Mouse (Mus musculus) urinary bladder, postnatal 10 days (tissue): Measurements from ENCODE around the gene Rrp1b.

Experiments used
- DNase-seq: peaks from one replicate; pipeline ENCODE4 v3.0.0; 2022; ENCODE audit warnings: low spot score

Rrp1b gene

DNA sequence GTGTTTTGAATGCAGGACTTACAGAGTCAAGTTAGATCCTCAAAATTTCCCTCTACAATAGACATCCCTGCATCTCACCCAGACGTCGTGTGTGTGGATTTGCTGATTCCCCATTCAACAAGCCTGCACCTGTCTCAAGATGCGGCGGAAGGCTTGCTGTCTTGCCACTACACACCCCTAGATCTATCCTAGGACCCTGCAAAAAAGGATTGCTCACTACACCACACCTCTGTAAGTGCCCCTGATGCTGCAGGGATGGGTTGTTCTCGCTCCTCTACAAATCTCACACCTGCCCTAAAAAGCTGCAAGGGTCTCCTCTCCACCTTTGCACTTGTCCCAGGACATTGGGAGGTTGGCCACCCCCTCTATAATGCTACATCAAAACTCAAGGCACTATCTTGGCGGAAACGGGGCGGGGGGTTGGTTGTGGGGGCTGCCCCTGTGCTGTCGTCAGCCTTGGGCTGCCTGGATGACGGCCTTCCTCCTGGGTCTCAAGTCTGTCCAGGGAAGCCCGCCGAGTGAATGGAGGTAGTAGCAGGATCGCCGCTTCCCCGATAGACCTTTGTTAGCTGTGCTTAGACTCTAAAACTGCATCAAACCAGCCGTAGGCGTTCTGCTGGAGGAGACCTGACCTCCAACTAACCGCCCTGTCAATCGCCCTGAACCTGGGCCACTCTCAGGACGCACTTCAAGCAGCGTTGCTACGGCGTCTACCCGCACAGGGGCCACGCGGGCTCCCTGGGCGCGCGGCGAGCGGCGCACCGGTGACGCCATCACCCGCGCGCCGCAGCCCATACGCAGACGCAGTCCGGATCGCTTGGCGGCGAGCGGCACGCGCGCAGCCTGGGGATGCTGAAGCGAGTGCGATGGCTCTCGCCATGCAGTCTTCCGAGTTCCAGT is at the start of gene Rrp1b, which contains the start of gene Hsf2bp:
Rrp1b (plus strand) TSS at position 492 of the 900 bp plus-strand sequence.
Hsf2bp (minus strand) TSS at position 741 of the 900 bp plus-strand sequence.
- DNase-seq: peak; percentile 28

DNA sequence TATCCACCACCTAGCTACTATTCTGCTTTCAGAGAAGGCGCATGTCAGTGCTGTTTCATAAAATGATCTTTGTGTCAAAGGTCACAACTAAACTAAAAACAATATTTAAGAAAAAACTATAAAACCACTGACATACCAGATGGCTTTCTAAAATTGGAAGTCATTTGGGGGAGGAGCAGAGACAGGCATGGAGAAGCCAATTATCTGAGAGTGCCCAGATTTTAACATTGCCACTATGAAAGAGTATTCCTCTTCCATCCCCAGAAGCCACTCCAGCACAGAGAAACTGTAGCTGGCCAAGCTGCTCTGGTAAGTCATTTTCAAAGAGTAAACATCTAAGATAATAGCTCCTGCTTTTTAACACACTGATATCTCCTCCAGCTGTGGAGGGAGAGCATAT is 49.0 kb upstream of the Rrp1b start:
- no peak for DNase-seq

- DNase-seq: no peak
These were observed 46.9 kb upstream of the Rrp1b start for GRCm38 (mm10) chr17:31989035-31989434.

GRCm38 (mm10) chr17:31992004-31992403 is 43.9 kb upstream of the Rrp1b start:
- DNase-seq: no peak

- no peak for DNase-seq
These were observed 42.5 kb upstream of the Rrp1b start for GRCm38 (mm10) chr17:31993354-31993753.

DNA sequence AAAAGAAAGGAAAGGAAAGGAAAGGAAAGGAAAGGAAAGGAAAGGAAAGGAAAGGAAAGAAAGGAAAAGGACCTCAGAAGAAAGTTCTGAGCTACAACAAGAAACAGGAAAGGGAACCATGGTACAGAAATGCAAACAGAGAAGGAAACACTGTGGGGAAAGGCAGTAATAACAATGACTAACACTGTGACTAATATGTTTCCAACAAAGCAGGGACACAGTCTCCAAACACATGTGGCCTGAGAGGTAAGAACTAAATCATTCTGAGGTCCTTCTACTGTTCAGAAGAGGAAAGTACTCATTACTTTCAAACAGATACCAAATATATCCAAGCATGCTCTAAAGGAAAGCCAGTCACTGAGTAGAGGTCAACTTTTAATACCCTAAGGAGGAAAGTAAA is 41.8 kb upstream of the Rrp1b start:
- DNase-seq: no peak

DNA sequence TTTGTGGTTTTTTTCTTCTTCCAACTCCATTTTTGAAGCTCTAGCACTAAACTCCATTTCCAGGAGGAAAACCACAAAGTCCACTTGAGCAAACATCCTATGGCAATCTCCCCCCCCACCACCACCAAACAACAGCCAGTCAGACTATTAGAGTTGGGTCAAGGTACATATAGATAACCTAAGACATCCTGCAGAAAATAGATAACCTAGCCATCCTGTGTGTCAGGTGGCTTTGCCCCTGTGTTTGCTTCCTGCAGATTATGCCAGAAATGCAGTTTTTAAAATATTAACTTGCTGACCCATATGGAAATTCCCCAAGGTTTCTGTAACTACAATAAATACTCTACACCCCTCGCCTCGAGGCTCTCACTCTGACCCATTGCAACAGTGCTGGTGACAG is 40.1 kb upstream of the Rrp1b start:
- DNase-seq: no peak

GRCm38 (mm10) chr17:31996331-31996730 is 39.6 kb upstream of the Rrp1b start:
- DNase-seq: no peak

DNA sequence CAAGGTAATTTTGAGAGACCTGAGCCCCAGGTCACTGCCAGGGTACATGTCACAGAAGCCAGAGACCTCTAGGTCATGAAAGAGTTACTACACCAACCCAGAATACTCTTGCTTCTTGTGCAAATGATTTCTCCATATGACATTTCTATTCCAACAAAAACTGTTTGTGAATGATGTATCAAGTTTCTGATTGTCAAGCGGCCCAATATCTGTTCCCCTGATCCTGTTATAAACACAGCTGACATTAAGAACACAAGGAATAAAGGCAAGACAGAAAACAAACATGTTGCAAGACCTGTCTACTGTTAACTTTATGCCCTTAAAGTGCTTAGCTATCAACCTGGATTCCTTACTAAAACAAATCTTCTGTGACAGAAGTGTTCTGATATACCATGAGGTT is 37.5 kb upstream of the Rrp1b start:
- DNase-seq: no peak

- no peak for DNase-seq
These were observed 32.6 kb upstream of the Rrp1b start for GRCm38 (mm10) chr17:32003251-32003650.

DNA sequence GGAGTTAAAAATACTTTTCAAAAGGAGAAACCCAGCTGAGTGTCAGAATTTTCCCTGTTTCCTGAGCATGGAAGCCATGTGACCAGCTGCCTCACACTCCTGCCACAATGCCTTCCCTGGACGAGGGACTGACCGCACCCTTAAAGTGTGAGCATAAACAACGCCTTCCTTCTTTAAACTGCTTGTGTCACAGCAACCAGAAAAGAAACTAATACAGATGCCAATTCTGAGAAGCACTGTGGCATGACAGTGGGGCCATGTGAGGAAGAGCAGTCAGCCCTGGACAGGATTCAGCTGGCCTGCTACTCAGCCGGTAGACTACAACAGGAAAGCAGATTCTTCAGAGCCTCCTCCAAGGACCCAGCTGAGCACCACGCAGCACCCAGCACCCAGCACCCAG is 29.1 kb upstream of the Rrp1b start:
- no peak for DNase-seq

- DNase-seq: no peak
These were observed 24.2 kb upstream of the Rrp1b start for GRCm38 (mm10) chr17:32011694-32012093.

DNA sequence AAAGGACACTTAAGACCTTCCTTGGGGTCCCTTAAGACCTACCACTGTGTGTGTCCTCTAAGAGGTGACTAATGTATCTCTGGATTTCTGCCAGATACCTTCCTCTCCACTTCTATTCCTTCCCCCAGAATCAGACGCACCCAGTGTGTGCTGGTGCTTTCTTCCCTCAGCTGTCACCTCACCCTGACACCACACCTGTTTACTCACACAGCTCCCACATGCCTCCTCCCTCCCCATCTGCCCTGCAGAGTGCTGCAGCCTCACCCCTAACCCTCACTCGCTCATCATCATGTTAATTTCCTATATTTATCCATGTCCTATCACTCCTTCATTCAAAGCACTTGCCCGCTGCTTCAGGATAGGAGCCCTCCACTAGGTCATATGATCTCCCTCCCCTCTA is 23.6 kb upstream of the Rrp1b start:
- DNase-seq: no peak

DNA sequence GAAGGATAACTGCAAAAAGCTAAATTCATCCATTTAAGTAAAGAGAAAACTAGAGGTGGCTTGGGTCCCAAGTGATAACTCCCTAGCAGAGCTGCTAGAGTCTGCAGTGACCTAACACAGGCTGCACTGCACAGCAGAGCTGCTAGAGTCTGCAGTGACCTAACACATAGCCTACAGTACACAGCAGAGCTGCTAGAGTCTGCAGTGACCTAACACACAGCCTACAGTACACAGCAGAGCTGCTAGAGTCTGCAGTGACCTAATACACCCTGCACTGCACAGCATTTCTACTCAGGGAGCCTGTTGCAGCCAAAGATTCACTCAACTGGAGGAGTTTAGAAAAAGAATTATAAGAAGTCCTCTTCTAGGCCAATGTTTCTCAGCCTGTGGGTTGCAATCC is 22.2 kb upstream of the Rrp1b start:
- DNase-seq: no peak

DNA sequence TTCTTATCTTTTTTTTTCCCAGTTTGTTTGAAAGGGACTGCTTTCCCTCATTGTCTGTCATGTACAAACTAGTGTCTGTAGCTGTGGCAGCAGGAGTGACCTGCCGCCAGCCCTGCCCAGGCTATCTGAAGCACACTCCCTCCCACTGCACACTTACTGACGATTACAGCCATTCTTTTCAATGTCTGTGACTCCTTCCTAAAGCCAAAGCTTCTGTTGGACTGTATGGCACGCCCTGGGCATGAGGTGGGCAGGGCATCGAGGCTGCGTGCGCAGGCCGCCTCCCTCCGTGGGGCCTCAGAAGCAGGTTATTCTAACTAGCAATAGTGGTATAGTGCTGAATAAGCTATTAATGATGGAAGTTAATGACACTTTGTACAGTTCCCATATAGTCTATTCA is 19.4 kb upstream of the Rrp1b start:
- no peak for DNase-seq

- no peak for DNase-seq
These were observed 17.6 kb upstream of the Rrp1b start for GRCm38 (mm10) chr17:32018127-32018894.

- DNase-seq: no peak
These were observed 13.9 kb upstream of the Rrp1b start for GRCm38 (mm10) chr17:32021981-32022380.

- DNase-seq: no peak
These were observed 13.3 kb upstream of the Rrp1b start for GRCm38 (mm10) chr17:32022551-32022950.

DNA sequence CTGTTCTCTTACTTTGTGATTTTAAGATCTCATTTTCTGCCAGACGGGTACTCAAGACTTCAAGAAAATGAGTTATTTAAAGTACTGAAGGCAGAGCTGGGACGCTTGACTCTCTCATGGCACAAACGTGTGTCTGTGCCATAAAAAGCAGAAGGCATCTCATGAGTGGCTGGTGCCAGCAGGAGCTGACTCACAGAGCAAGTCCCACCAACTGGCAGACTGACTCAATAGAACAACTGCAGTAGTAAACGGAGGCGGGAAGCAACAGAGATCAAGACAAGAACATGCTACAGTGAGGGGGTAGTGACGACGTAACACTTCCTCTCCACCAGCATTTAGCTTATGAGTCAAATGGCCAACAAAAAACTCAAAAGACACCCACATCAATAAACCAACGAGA is 12.8 kb upstream of the Rrp1b start:
- DNase-seq: no peak

GRCm38 (mm10) chr17:32024671-32025073 is 11.2 kb upstream of the Rrp1b start:
- DNase-seq: no peak

- DNase-seq: no peak
These were observed 10.5 kb upstream of the Rrp1b start for GRCm38 (mm10) chr17:32025386-32025785.

DNA sequence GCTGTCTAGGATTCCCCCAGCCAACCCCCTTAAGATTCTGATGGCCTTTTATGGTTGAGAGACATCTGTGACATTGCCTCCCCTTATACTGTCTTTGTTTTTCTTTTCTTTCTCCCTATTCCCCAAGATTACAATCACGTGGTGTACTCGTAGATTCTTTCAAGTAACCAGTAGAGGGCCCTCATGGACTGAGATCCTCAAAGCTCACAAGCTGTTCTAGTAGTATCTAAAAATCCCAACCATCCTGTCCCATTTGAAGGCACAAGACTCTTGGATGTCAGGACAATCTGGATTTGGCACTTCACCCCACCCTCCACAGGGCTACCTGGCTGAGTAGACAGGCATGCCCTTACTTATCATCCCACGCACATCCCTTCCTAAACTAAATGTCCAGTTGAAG is 8.2 kb upstream of the Rrp1b start:
- DNase-seq: no peak

DNA sequence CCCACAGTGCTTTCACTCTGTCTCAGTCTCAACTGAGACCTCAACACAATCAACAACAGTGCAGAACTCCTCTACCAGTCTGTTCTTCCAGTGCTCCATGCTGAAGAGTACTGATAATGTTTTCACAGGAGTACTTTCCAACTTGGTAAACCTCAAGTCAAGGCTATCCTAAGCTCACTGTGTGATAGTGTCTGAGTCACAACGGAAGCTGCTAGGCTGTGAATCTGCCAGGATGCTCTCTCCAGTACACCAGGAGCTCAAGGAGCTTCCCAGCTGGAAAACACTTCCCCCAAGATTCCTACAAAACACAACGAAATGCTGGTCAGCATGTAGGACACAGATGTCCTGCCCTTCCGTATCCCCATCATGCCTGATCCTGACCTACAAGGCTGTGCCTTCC is 7.6 kb upstream of the Rrp1b start:
- DNase-seq: no peak
